Mouse (Mus musculus): ENCODE results near the gene Atp6v1c2. TPM values are rescaled to one million over a fixed set of nuclear protein-coding genes. Genes with fewer than 3 reads are reported as not detected.

Atp6v1c2 gene
- total RNA-seq, 2 experiments from 2014 or later: 0.36 TPM; not detected in 1

GRCm38 (mm10) chr12:17265971-17266672 is 63.0 kb downstream of the Atp6v1c2 start, which contains the start of gene Pdia6:
TSS of gene Pdia6 (plus strand) at chr12:17266545.
- intact Hi-C loops (cut with DNase I): loop anchor here (10.0 kb wide), 2 partner anchors 279 to 1621 kb away; partner anchors contain the start of gene Odc1
- DNase-seq: peak; percentile 94 to 95

- DNase-seq: no peak
Measured at GRCm38 (mm10) chr12:17264826-17265225, 64.3 kb downstream of the Atp6v1c2 start.

DNA sequence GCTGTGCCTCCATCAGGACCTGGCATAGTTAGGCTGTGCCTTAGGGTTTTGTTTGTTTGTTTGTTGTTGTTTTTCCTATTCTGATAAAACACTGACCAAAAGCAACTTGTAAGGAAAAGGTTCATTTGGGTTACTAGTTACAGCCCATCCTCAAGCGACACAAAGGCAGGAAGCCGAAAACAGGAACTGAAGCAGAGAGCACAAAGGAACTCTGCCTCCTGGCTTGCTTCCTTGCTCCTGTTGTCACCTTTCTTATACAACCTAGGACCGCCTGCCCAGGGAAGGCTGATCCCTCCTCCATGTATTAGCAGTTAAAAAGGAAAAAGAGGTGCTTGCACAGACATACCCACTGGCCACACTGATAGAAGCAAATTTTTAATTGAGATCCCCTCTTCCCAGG is 65.3 kb downstream of the Atp6v1c2 start:
- DNase-seq: no peak
- intact Hi-C loops (cut with DNase I): loop anchor here (10.0 kb wide), 2 partner anchors 281 to 1619 kb away; partner anchors contain the start of gene Odc1

More at GRCm38 (mm10) chr12:17264826-17265225, 64.3 kb downstream of the Atp6v1c2 start:
- intact Hi-C loops (cut with DNase I): loop anchor here (10.0 kb wide), 2 partner anchors 280 to 1620 kb away; partner anchors contain the start of gene Odc1

DNA sequence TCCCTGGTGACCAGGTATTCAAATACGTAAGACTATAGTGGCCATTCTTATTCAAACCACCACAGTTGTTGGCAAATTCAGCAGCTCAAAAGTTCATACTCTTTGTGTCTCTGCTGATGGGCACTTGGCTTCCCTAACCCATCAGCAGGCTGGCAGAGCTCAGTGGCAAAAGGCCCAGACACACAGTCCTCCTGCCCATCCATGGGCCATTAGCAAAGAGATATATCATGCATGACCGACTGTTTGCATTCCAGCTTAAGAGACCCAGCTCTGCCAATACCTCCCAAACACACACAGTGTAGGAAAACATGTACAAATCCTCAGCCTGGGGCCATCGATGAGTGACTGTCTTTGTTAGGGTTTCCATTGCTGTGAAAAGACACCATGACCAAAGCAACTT is 68.2 kb downstream of the Atp6v1c2 start:
- intact Hi-C loops (cut with DNase I): loop anchor here (10.0 kb wide), 2 partner anchors 284 to 1616 kb away; partner anchors contain the start of gene Odc1
- no peak for DNase-seq

DNA sequence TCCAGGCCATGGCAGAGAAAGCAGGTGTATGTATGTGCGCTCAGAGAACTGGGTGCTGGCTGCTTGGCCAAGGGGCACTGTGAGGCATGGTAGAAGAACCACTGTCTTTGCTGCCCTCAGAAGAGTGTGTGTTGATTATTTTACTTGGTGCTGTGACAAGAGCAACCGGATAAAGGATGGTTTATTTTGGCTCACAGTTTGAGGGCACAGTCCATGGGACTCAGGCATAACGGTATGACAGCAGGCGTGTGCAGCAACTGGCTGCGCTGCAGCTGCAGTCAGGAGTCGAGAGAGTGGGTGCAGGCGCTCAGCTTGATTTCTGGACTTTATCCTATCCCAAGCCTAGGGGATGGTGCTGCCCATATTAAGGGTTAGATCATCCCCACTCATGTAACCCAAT is 70.7 kb downstream of the Atp6v1c2 start:
- intact Hi-C loops (cut with DNase I): loop anchor here (5.0 to 10.0 kb wide), 2 partner anchors 451 to 544 kb away; no protein-coding TSS in a partner anchor
- DNase-seq: no peak

DNA sequence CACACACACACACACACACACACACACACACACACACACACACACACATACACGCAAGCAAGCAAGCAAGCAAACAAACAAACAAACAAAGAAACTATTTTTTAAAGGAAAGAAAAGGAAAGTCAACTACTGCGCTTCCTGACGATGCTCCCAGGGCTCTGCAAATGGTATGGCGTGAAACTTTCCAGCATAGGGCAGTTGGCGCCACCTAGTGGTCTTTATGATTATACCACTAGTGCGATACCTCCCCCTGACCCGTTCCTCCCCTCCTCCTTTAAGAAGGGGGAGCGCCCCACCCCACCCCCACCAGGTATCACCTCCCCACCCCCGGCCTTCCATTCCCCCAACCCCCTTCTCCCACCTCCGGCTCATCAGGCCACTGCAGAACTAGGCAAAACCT is 72.3 kb downstream of the Atp6v1c2 start:
- DNase-seq: peak; percentile 48 to 75
- intact Hi-C loops (cut with DNase I): loop anchor here (1.0 to 10.0 kb wide), 3 partner anchors 224 to 542 kb away; no protein-coding TSS in a partner anchor

GRCm38 (mm10) chr12:17255602-17256001 is 73.6 kb downstream of the Atp6v1c2 start:
- no peak for DNase-seq
- intact Hi-C loops (cut with DNase I): loop anchor here (5.0 to 10.0 kb wide), 2 partner anchors 448 to 541 kb away; no protein-coding TSS in a partner anchor

DNA sequence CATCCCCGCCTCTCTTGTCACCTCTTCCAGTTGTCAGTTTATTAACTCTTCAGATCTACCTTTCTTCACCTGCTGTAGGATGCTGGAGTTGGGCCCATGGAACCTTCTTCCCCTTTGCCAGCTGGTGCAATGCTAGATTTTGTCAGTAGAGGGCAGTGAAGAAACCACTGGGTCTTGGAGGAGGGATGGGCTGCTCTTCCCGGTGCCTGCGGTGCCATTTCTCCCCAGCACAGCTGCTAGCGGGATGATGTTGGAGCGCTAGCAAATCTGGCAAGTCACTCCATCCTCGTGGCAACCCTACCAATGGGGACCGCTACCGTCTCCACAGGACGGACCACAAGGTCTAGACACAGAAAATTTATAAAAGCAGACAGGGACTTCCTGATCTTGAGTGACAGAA is 76.1 kb downstream of the Atp6v1c2 start:
- intact Hi-C loops (cut with DNase I): loop anchor here (10.0 kb wide), 1 partner anchor 538 kb away; no protein-coding TSS in a partner anchor
- DNase-seq: peak; percentile 59 to 79

DNA sequence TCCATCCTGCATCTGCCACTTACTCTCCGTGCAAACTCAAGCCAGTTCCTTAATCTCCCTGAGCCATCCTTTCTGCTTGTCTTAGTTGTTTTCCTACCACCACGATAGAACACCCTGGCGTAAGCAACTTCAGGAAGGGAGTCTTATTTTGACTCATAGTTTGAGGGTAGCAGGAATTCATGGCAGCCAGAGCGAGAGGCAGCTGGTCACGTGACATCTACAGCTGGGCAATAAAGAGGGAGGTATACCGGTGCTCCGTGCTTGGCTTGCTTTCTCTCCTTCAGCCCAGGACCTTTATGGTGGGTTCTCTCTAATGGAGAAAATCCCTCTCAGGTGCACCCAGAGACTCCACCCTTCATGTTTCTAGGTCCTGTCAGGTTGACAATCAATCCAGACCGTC is 78.2 kb downstream of the Atp6v1c2 start:
- no peak for DNase-seq
- intact Hi-C loops (cut with DNase I): loop anchor here (10.0 kb wide), 1 partner anchor 536 kb away; no protein-coding TSS in a partner anchor

DNA sequence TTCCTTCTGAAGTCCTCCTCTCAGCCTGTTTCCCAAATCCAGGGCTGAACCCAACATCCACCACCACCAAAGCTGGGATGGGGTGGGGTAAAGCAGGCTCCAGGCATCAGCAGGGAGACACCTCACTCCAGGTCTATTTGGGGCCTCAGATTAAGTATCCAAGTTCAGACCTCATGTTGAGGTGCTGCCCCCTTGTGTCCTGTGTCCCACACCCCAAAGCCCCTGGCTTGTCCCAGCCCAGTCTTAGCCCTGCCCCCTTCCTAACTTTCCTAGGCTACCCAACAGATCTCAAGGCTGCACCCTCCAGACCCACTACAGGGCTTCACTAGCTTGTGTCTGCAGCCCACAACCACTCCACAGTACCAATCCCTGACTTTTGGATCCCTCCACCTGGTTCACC is 87.1 kb downstream of the Atp6v1c2 start:
- DNase-seq: no peak
- intact Hi-C loops (cut with DNase I): no loop called here

- intact Hi-C loops (cut with DNase I): no loop called here
- no peak for DNase-seq
Measured at GRCm38 (mm10) chr12:17241614-17242013, 87.5 kb downstream of the Atp6v1c2 start.

DNA sequence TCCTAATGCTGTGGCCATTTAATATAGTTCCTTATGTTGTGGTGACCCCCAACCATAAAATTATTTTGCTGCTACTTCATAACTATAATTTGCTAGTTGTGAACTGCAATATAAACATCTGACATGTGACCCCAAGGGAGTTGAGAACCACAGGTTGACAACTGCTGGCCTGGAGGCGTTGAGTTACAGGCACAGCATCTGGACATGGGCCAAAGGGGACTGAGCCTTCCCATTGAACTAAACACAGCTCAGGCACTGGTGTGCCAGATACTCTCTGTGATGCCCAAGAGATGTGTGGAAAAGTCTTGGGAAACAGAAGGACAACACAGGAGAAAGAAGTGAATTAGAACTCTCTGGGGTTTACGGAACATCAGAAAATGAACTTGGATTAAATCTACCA is 88.1 kb downstream of the Atp6v1c2 start:
- no peak for DNase-seq
- intact Hi-C loops (cut with DNase I): no loop called here

DNA sequence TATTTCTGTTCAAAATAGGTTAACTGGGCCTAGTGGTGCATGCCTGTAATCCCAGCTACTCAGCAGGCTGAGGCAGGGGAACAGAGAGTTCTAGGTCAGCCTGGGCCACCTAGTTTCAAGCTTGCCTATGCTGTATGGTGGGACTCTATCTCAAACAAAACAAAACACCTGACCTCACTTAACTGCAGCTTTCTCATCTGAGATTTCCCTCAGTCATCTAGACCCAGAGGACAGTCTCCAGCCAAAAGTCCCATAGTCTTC is 89.8 kb downstream of the Atp6v1c2 start:
- intact Hi-C loops (cut with DNase I): no loop called here

DNA sequence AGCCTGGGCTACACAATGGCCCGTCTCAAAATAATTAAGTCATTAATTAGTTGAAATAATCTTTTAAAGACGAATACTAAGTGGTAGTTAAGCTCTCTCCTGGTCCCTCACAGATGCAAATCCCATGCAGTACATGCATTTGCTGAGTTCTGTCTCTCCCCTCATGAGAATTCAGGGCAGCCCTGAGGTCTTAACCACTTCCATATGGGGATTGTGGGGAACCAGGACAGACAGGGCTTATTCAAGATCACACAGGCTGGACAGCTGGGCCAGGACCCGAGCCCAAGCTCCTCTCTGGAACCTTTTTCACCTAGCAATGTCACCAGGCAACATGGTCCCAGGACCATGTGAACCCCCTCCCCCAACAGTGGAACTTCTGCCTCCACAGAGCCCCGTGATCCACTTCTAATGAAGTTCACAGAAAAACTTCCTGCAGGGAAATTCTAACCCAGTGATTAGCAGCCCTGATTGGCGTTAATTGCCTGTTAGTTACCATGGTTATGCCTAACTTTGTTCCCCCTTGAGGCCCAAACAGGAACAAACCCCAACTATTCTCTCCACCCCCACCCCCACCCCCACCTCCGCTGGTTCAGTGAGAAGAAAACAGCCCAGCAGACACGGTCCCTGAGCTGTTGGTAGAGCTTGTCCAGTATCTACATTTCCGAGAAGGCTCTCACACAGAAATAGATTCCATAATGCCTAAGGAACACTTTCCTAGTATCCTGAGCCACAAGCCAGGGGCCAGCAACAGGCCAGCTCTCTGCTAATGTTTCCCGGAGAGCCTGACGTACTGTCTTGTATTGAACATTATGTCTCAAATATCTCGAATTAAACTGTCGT is 90.4 kb downstream of the Atp6v1c2 start:
- no peak for DNase-seq
- intact Hi-C loops (cut with DNase I): no loop called here

More for the DNA sequence above, 89.8 kb downstream of the Atp6v1c2 start:
- no peak for DNase-seq

GRCm38 (mm10) chr12:17235535-17236313 is 93.4 kb downstream of the Atp6v1c2 start:
- no peak for DNase-seq
- intact Hi-C loops (cut with DNase I): no loop called here

Small RNAs within 50 kb of the gene (microRNA-seq; reads per million reads assigned to microRNA genes)
- gene Mir3066: 2.4 to 2.8 reads per million in 2 experiments

Other genes starting within 250 kb of the Atp6v1c2 start
- gene Kcnf1, start 152.5 kb downstream of the Atp6v1c2 start, total RNA-seq (2021): under 1 TPM in 1 of 2 experiments, not detected in 1; 0.05 TPM
- 100 to 1,000 TPM in 1 of 2 experiments, 10 to 100 TPM in 1; 76.7 to 102 TPM for gene Pdia6, start 62.8 kb downstream of the Atp6v1c2 start, total RNA-seq (2021)
- gene Nol10, start 19.1 kb upstream of the Atp6v1c2 start, total RNA-seq (2021): 1 to 10 TPM; 7.1 to 7.4 TPM
- 10 to 100 TPM; 50.6 to 59.0 TPM for gene Odc1, start 215.4 kb upstream of the Atp6v1c2 start, total RNA-seq (2021)